18 mouse cellular contexts compared by ENCODE assay signal in the genomic region with DNA sequence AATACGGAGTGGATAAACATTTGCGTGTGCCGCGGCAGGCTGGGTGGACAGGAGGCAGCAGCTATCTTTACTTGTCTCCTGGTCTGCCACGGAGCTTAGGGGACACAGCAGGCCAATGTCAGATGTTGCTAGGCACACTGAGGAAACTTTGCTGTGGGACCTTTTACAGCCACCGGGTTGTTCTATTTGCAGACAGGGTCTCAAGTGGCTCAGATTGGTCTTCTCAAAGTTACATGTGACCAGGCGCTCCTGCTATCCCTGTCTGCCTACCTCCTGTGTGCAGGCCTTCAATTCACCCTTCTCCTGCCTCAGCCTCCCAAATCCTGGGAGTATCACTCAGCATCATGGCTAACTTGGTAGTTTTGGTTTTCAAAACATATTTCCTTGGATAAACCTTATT. TPM values are rescaled to one million over a fixed set of nuclear protein-coding genes. Genes with fewer than 3 reads are reported as not detected.
"Had no signal": no experiment of that assay in that cellular context is flagged by ENCODE, and none has a peak within 500 bp of the region (broad histone marks: within the 10 kb centered on the region; RNA-seq: fewer than 3 reads in every experiment).

No protein-coding gene starts in this region.

- H3K27me3 ChIP-seq: lung, embryonic 15.5 days; midbrain, embryonic 15.5 days; neural tube, embryonic 13.5 days had no signal

- DNase-seq: kidney, postnatal 36 days; liver; liver, embryonic 13.5 days; liver, postnatal 0 days; lung, postnatal 14 days; retina, postnatal 1 day; right cerebral cortex, postnatal 4 days; thymus, postnatal 36 days had no signal

- H3K4me3 ChIP-seq: layer of hippocampus, adult 2 months; limb, embryonic 12.5 days; liver, embryonic 13.5 days; lung, embryonic 15.5 days; megakaryocyte, embryonic 14.5 days; midbrain, embryonic 15.5 days; neural tube, embryonic 13.5 days had no signal

- H3K9me3 ChIP-seq: liver, embryonic 13.5 days; lung, embryonic 15.5 days; midbrain, embryonic 15.5 days; neural tube, embryonic 13.5 days had no signal

- H3K4me1 ChIP-seq: megakaryocyte, embryonic 14.5 days; midbrain, embryonic 15.5 days had no signal

- H3K9ac ChIP-seq: limb, embryonic 12.5 days; liver, embryonic 13.5 days; liver, postnatal 0 days; lung, embryonic 15.5 days; midbrain, embryonic 15.5 days; neural tube, embryonic 13.5 days had no signal

- H3K36me3 ChIP-seq: limb, embryonic 12.5 days; liver, embryonic 13.5 days; lung, embryonic 15.5 days; midbrain, embryonic 15.5 days; neural tube, embryonic 13.5 days had no signal

- H3K27ac ChIP-seq: kidney, postnatal 0 days; layer of hippocampus, adult 2 months; limb, embryonic 12.5 days; lung, embryonic 15.5 days; macrophage; midbrain, embryonic 15.5 days; neural tube, embryonic 13.5 days had no signal

- ATAC-seq: liver, postnatal 0 days; midbrain, embryonic 15.5 days had no signal

- H3K4me2 ChIP-seq: limb, embryonic 12.5 days; liver, embryonic 13.5 days; lung, embryonic 15.5 days; midbrain, embryonic 11.5 days; midbrain, embryonic 15.5 days; neural tube, embryonic 13.5 days had no signal

RNA-seq across cellular contexts. Expression of a gene that starts 8.6 kb away (rescaled TPM):
- total RNA-seq: monocyte, adult 5-6 weeks had no signal
- polyA plus RNA-seq: liver, postnatal 0 days had no signal
